18 mouse cellular contexts compared by ENCODE assay signal in the genomic region with DNA sequence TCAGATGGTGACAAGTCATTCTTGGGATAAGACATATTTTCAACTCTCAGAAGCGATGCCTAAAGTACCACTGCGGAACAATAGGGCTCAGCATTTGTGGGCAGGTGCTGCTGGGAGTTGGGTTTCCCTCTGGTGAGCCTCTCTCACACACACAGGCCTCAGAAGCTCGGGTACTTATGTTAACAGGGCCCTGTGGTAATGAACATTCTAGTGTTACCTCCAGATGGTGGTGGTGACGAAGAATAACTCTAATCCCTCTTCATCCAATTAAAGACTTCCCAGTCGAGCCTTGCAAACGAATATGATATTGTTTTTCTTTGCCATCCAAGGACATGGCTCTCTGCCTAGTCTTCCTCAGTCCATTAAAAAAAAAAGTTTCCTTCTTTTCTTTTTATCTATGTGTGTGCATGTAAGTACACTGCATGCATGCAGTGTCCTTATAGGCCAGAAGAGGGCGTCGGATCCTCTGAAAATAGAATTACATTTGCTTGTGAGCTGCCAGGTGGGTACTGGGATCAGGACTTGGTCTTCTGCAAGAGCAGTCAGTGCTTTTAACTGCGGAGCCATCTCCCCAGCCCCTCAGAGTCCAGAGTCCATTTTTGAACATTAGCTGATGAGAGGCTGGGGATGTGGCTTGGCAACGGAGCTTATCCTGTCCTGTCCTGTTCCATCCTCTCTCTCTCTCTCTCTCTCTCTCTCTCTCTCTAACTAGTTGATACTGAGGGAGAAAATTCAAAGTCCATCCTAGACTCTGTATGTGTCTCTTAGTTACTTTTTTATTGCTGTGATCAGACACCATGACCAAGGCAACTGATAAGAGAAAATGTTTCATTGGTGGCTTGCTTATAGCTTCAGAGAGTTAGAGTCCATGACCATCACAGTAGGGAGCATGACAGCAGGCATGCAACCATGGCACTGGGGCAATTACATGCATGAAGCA.
A peak's percentile ranks its signal among the peaks of the same experiment; 100 is the strongest.
DNase-seq lines count a peak whose midpoint lies in the region; ATAC-seq and TF ChIP-seq lines count a peak whose summit lies in the region.
"Had no signal": no experiment of that assay in that cellular context is flagged by ENCODE, and none has a peak within 500 bp of the region (broad histone marks: within the 10 kb centered on the region; RNA-seq: fewer than 3 reads in every experiment).

No protein-coding gene starts in this region.

- no peak for DNase-seq in forebrain, postnatal 0 days
- no peak for DNase-seq in liver, adult 2 months (ENCODE audit: extremely low read depth, low read depth, low spot score)
- peak; percentile 50 for DNase-seq in MEL (ENCODE audit: low read depth, low spot score)
- peak; percentile 34 for DNase-seq in retina, postnatal 7 days (ENCODE audit: low read depth, low spot score)
- DNase-seq in hindbrain, embryonic 10.5 days (ENCODE audit: low spot score), result no peak
- DNase-seq: adrenal gland, postnatal 25 days; cerebellum, adult 9-10 months; spleen, adult 18-20 months; thymus, postnatal 25 days had no signal

- no peaks in the 10 kb centered on the region for H3K36me3 ChIP-seq in forebrain, postnatal 0 days (ENCODE audit: insufficient read depth)
- H3K36me3 ChIP-seq in forebrain, embryonic 15.5 days, result no peaks in the 10 kb centered on the region
- no peaks in the 10 kb centered on the region for H3K36me3 ChIP-seq in liver, adult 2 months (ENCODE audit: control insufficient read depth, insufficient read depth, low read length)
- H3K36me3 ChIP-seq in liver, embryonic 12.5 days, result no peaks in the 10 kb centered on the region
- H3K36me3 ChIP-seq in MEL (ENCODE audit: control insufficient read depth in 1 of 2, insufficient read depth in 2 of 2, low read length in 2 of 2), result peaks cover 0 to 11% of the 10 kb centered on the region in 2 experiments; a peak in 2 of 4 replicates
- no peaks in the 10 kb centered on the region for H3K36me3 ChIP-seq in hindbrain, embryonic 10.5 days
- H3K36me3 ChIP-seq: G1E; heart, embryonic 12.5 days; neural tube, embryonic 12.5 days had no signal

- TF ChIP-seq POLR2A in liver, adult 2 months (IDR thresholded peaks at IDR 0.05; ENCODE audit: extremely low read depth, insufficient read depth, low read length), result no peak
- TF ChIP-seq POLR2A in MEL (IDR thresholded peaks at IDR 0.05; ENCODE audit: control insufficient read depth in 1 of 2, insufficient read depth in 1 of 2, low read depth in 1 of 2, low read length in 2 of 2, poor library complexity in 1 of 2), result no peak

- WGBS in forebrain, postnatal 0 days, result 64% methylated on average over 10 of the region's 10 CpGs
- WGBS in forebrain, embryonic 15.5 days, result 60% methylated on average over 10 of the region's 10 CpGs
- WGBS in liver, adult 2 months, result 87% methylated on average over 10 of the region's 10 CpGs
- 63% methylated on average over 10 of the region's 10 CpGs for WGBS in liver, embryonic 12.5 days (ENCODE audit: insufficient replicate concordance)
- WGBS in hindbrain, embryonic 10.5 days, result 81% methylated on average over 10 of the region's 10 CpGs

- TF ChIP-seq EP300 in MEL (IDR thresholded peaks at IDR 0.05; ENCODE audit: low read depth in 1 of 2, low read length in 2 of 2), result no peak

- H3K4me2 ChIP-seq in forebrain, postnatal 0 days (ENCODE audit: low read depth), result no peak overlapping the region
- no peak overlapping the region for H3K4me2 ChIP-seq in forebrain, embryonic 15.5 days (replicated peaks)
- H3K4me2 ChIP-seq in liver, embryonic 12.5 days, result no peak overlapping the region
- H3K4me2 ChIP-seq: heart, embryonic 12.5 days; neural tube, embryonic 12.5 days had no signal

- ATAC-seq in forebrain, postnatal 0 days, result peak; percentile 73
- no peak for ATAC-seq in forebrain, embryonic 15.5 days (replicated peaks)
- no peak for ATAC-seq in liver, embryonic 12.5 days
- ATAC-seq in CD4-positive, CD25-positive, alpha-beta regulatory T cell, adult 4 months, result no peak
- ATAC-seq: activated CD4-positive, CD25-positive, alpha-beta regulatory T cell, adult 4 months had no signal

- no peak overlapping the region for H3K27ac ChIP-seq in forebrain, postnatal 0 days (ENCODE audit: low read depth, low read length)
- H3K27ac ChIP-seq in forebrain, embryonic 15.5 days (replicated peaks), result no peak overlapping the region
- H3K27ac ChIP-seq in liver, adult 2 months (replicated peaks; ENCODE audit: insufficient read depth, low read depth, low read length), result no peak overlapping the region
- no peak overlapping the region for H3K27ac ChIP-seq in liver, embryonic 12.5 days
- H3K27ac ChIP-seq in MEL (ENCODE audit: control insufficient read depth, low read depth, low read length), result no peak overlapping the region
- no peak overlapping the region for H3K27ac ChIP-seq in hindbrain, embryonic 10.5 days
- H3K27ac ChIP-seq: neural tube, embryonic 12.5 days had no signal

- peak; percentile 58 for TF ChIP-seq RAD21 in MEL (IDR thresholded peaks at IDR 0.05; ENCODE audit: low read depth, low read length)

- H3K9ac ChIP-seq in forebrain, postnatal 0 days, result no peak overlapping the region
- H3K9ac ChIP-seq in forebrain, embryonic 15.5 days (replicated peaks), result no peak overlapping the region
- H3K9ac ChIP-seq in liver, adult 2 months (ENCODE audit: low read depth, low read length), result no peak overlapping the region
- no peak overlapping the region for H3K9ac ChIP-seq in liver, embryonic 12.5 days
- H3K9ac ChIP-seq in MEL (ENCODE audit: control insufficient read depth, low read depth, low read length, poor library complexity, severe bottlenecking), result no peak overlapping the region
- H3K9ac ChIP-seq: heart, embryonic 12.5 days; neural tube, embryonic 12.5 days had no signal

- no peaks in the 10 kb centered on the region for H3K4me1 ChIP-seq in forebrain, postnatal 0 days (ENCODE audit: insufficient read depth)
- no peaks in the 10 kb centered on the region for H3K4me1 ChIP-seq in forebrain, embryonic 15.5 days
- H3K4me1 ChIP-seq in liver, adult 2 months (ENCODE audit: control insufficient read depth, insufficient read depth, low read length), result no peaks in the 10 kb centered on the region
- peaks cover 12% of the 10 kb centered on the region for H3K4me1 ChIP-seq in liver, embryonic 12.5 days
- peaks cover 4 to 13% of the 10 kb centered on the region in 2 experiments for H3K4me1 ChIP-seq in MEL (ENCODE audit: control insufficient read depth in 1 of 2, insufficient read depth in 2 of 2, low read length in 2 of 2)
- peaks cover 6% of the 10 kb centered on the region; the same call in 1 of the 2 replicates for H3K4me1 ChIP-seq in hindbrain, embryonic 10.5 days (replicated peaks)
- H3K4me1 ChIP-seq: neural tube, embryonic 12.5 days had no signal

- TF ChIP-seq CTCF in forebrain, postnatal 0 days (IDR thresholded peaks at IDR 0.05; ENCODE audit: low read depth), result peak; percentile 17; the same call in 1 of the 2 replicates
- TF ChIP-seq CTCF in liver, adult 2 months (IDR thresholded peaks at IDR 0.05; ENCODE audit: low read depth, low read length), result 0 out of 2 replicates have a peak, but pooled peaks have one; percentile 5
- peak; percentile 26 to 64 (median 60); a peak in 5 of 6 replicates for TF ChIP-seq CTCF in MEL (IDR thresholded peaks at IDR 0.05 in 2 of 3, conservative IDR thresholded peaks at IDR 0.05 in 1 of 3; ENCODE audit: control insufficient read depth in 1 of 3, insufficient read depth in 1 of 3, low read depth in 2 of 3, low read length in 3 of 3, poor library complexity in 1 of 3, severe bottlenecking in 1 of 3)

- H3K27me3 ChIP-seq in forebrain, postnatal 0 days (ENCODE audit: insufficient read depth, low read length), result no peaks in the 10 kb centered on the region
- no peaks in the 10 kb centered on the region for H3K27me3 ChIP-seq in forebrain, embryonic 15.5 days
- H3K27me3 ChIP-seq in liver, adult 2 months (ENCODE audit: control insufficient read depth, insufficient read depth, low read length), result no peaks in the 10 kb centered on the region
- H3K27me3 ChIP-seq in liver, embryonic 12.5 days (replicated peaks), result no peaks in the 10 kb centered on the region
- H3K27me3 ChIP-seq in MEL (ENCODE audit: control insufficient read depth in 1 of 2, insufficient read depth in 2 of 2, low read length in 2 of 2), result no peaks in the 10 kb centered on the region
- no peaks in the 10 kb centered on the region for H3K27me3 ChIP-seq in hindbrain, embryonic 10.5 days (ENCODE audit: insufficient read depth, poor library complexity, severe bottlenecking)
- H3K27me3 ChIP-seq: heart, embryonic 12.5 days; neural tube, embryonic 12.5 days had no signal

- no peaks in the 10 kb centered on the region for H3K79me2 ChIP-seq in liver, adult 2 months (ENCODE audit: control insufficient read depth, insufficient read depth, low read length)
- H3K79me2 ChIP-seq in MEL (ENCODE audit: control insufficient read depth, insufficient read depth, low read length, poor library complexity), result no peaks in the 10 kb centered on the region

- H3K9me3 ChIP-seq in forebrain, postnatal 0 days (ENCODE audit: low read length), result no peaks in the 10 kb centered on the region
- H3K9me3 ChIP-seq in forebrain, embryonic 15.5 days, result no peaks in the 10 kb centered on the region
- H3K9me3 ChIP-seq in liver, embryonic 12.5 days (replicated peaks), result no peaks in the 10 kb centered on the region
- no peaks in the 10 kb centered on the region for H3K9me3 ChIP-seq in MEL (replicated peaks; ENCODE audit: insufficient read depth, low read length)
- H3K9me3 ChIP-seq in hindbrain, embryonic 10.5 days, result no peaks in the 10 kb centered on the region
- H3K9me3 ChIP-seq: G1E; heart, embryonic 12.5 days; megakaryocyte, embryonic 14.5 days; neural tube, embryonic 12.5 days had no signal

- H3K4me3 ChIP-seq in forebrain, postnatal 0 days (ENCODE audit: low read depth, low read length), result no peak overlapping the region
- H3K4me3 ChIP-seq in forebrain, embryonic 15.5 days, result no peak overlapping the region
- no peak overlapping the region for H3K4me3 ChIP-seq in liver, adult 2 months (ENCODE audit: insufficient read depth, low read depth, low read length)
- H3K4me3 ChIP-seq in liver, embryonic 12.5 days, result no peak overlapping the region
- H3K4me3 ChIP-seq in MEL (ENCODE audit: control insufficient read depth in 1 of 2, insufficient read depth in 1 of 2, low read depth in 2 of 2, low read length in 2 of 2), result no peak overlapping the region
- H3K4me3 ChIP-seq in hindbrain, embryonic 10.5 days, result no peak overlapping the region
- H3K4me3 ChIP-seq: erythroblast, embryonic 14.5 days; heart, embryonic 12.5 days; megakaryocyte, embryonic 14.5 days; neural tube, embryonic 12.5 days had no signal

TF ChIP-seq in MEL, 35 proteins besides CTCF, POLR2A, EP300 and RAD21 (continues in another document):
- TF ChIP-seq SIN3A (IDR thresholded peaks at IDR 0.05; ENCODE audit: low read length) (no peak), NRF1 (IDR thresholded peaks at IDR 0.05; ENCODE audit: insufficient read depth, low read depth, low read length, poor library complexity, severe bottlenecking) (no peak), CHD2 (IDR thresholded peaks at IDR 0.05; ENCODE audit: low read length) (no peak), USF2 (IDR thresholded peaks at IDR 0.05; ENCODE audit: borderline replicate concordance in 1 of 2, insufficient read depth in 1 of 2, low read depth in 1 of 2, low read length in 2 of 2) (no peak), ZKSCAN1 (IDR thresholded peaks at IDR 0.05; ENCODE audit: low read depth, low read length) (no peak), MAX (IDR thresholded peaks at IDR 0.05; ENCODE audit: low read length) (no peak), POLR2AphosphoS2 (IDR thresholded peaks at IDR 0.05; ENCODE audit: low read length) (no peak), RCOR1 (IDR thresholded peaks at IDR 0.05; ENCODE audit: low read depth, low read length) (no peak)

Comparison
In these comparisons a context has a peak if more than half of its experiments do, and no peak if none do; other contexts are left out.
1. DNase-seq: peak in MEL (single experiment) and retina, postnatal 7 days (single experiment); none in forebrain, postnatal 0 days (single experiment), liver, adult 2 months (single experiment) and hindbrain, embryonic 10.5 days (single experiment).
2. CTCF ChIP-seq: peak in every context shown above with its lines; median percentile 60 in MEL; 17 in forebrain, postnatal 0 days; 5 in liver, adult 2 months.